Mouse (Mus musculus) B cell, adult 2 months (primary cell): ENCODE data around the gene Nabp1.

ENCODE experiments used
- DNase-seq, 2 experiments: peaks; one replicate each; pipeline ENCODE4 v3.0.0; 2022

The Nabp1 gene

GRCm38 (mm10) chr1:51478262-51479026 lies at the start of gene Nabp1:
Nabp1 (minus strand) TSS chr1:51478425.
- peak; percentile 100 for DNase-seq

DNA sequence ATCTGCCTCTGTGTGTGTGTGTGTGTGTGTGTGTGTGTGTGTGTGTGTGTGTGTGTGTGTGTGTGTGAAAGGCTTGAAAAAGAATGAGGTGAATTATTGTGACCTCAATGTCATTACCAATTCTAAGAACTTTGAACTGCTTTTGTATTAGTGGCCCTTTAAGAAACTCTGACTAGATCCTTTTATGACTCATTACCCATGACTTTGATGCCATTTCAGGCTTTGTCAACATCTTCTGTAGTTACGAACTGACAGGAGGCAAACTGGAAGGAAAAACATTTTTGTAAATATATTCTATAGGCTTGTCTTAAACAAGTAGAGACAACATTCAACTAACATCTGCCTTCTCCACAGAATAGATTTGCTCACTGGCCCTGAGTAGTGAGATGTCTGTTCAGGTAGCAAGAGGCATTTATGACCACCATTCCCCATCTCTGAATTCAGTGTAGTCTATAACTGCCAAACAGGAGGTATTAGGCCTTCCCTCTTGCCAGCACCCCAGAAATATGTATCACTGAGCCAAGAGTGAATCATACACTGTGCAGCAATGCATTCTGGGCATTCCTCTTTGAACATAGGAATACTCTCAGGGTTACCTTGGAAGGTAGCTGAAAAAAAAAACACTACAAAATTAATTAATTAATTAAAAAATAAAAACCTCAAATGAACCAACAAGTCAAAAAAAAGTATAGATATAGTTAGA lies 47.5 kb upstream of the Nabp1 start:
- DNase-seq = no peak

- no peak for DNase-seq
Observed at GRCm38 (mm10) chr1:51521651-51522050, 43.4 kb upstream of the Nabp1 start.

- DNase-seq = no peak
Observed at GRCm38 (mm10) chr1:51520246-51520780, 42.1 kb upstream of the Nabp1 start.

- DNase-seq = no peak
Observed at GRCm38 (mm10) chr1:51519112-51519511, 40.9 kb upstream of the Nabp1 start.

- DNase-seq = no peak
Observed at GRCm38 (mm10) chr1:51515625-51516024, 37.4 kb upstream of the Nabp1 start.

GRCm38 (mm10) chr1:51515041-51515440 lies 36.8 kb upstream of the Nabp1 start:
- no peak for DNase-seq

- DNase-seq = no peak
Observed at GRCm38 (mm10) chr1:51514379-51514778, 36.2 kb upstream of the Nabp1 start.

DNA sequence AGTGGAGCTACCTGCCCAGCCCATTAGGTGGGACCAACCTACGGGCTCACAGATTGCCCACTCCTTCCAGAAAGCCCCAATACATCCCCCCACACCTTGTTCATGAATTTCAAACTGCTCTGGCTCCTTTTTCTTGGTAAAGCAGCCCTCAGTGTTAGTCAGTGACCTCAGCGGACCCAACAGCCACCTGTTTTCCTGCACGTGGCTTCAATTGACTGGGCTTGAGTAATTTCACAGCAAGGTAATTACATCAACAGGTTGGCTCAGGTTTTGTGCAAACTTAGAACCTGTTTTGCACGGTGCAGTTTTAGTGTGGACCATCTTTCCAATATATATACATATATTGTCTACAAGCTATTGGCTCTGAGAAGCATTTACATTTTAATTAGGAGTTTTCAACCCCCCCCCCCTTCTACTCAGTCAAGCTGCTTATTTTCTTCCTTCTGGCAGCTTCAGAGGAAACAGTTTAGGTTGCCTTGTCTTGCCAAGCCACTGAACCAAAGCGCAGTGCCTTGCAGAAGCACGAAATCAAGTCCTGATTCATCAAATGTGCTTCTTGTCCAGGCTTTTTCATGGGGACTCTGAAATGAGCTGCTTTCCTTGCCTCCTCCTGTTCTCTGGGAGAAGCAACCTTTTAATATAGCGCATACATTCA lies 35.0 kb upstream of the Nabp1 start:
- no peak for DNase-seq

- DNase-seq = no peak
Observed at GRCm38 (mm10) chr1:51512326-51512725, 34.1 kb upstream of the Nabp1 start.

DNA sequence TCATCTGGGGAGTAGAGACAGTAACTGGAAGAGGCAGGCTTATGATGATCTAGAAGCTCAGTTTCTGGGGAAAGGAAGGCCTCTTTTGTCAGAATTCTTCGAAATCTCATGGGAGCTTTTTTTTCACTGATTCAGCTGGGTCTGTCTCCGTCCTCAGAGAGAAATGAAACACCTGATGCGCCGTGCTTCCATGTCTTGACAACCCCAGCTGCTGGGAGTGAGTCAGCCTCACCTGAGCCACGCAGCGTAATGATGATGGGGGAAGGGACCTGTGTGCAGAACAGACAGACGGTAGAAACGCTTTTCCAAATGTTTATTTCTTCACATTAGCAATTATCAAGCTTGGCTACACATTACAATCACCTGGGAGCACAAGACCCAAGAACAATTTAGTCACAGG lies 31.6 kb upstream of the Nabp1 start:
- DNase-seq = no peak

- peak; percentile 27 to 33 for DNase-seq
Observed at GRCm38 (mm10) chr1:51509083-51509482, 30.9 kb upstream of the Nabp1 start.

DNA sequence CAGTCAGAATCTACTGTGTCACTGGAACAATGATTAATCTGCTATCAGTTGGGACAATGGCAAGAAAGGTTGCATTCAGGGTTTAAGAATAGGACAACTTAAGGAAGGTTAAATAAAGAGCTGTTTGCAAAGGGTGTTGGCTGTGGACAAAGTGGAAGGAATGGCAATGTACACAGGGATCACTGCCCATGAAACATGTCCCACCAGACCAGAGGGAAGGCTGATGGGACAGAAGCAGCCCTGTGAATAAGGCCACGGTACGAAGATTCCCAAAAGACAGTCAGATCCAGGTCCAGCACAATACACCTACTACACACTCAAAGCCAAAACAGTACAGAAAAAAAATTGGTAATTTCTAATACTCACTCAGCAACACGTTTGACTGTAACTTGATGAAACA lies 30.3 kb upstream of the Nabp1 start:
- DNase-seq = no peak

GRCm38 (mm10) chr1:51507436-51507835 lies 29.2 kb upstream of the Nabp1 start:
- DNase-seq = no peak

- no peak for DNase-seq
Observed at GRCm38 (mm10) chr1:51506236-51506635, 28.0 kb upstream of the Nabp1 start.

DNA sequence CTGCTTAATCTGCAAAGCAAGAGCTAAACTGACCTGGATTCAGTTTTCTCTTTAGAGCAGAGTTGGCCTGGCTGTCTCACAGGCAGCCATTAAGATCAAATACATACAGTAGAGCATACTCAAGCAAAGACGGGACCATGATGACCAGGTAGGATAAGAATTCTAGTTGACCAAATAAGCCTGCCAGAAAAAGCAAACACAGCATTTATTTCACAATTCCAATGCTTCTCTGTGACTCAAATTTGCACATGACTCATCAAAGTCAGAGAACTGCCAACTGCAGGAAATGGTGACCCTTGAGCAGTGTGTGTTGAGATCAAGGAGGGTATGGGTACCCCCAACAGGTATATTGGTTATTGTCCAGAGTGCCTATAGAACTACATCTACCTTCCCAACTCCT lies 27.4 kb upstream of the Nabp1 start:
- no peak for DNase-seq

GRCm38 (mm10) chr1:51503055-51503454 lies 24.8 kb upstream of the Nabp1 start:
- DNase-seq = no peak

GRCm38 (mm10) chr1:51502353-51502752 lies 24.1 kb upstream of the Nabp1 start:
- DNase-seq = no peak

- no peak for DNase-seq
Observed at GRCm38 (mm10) chr1:51501251-51501650, 23.0 kb upstream of the Nabp1 start.

DNA sequence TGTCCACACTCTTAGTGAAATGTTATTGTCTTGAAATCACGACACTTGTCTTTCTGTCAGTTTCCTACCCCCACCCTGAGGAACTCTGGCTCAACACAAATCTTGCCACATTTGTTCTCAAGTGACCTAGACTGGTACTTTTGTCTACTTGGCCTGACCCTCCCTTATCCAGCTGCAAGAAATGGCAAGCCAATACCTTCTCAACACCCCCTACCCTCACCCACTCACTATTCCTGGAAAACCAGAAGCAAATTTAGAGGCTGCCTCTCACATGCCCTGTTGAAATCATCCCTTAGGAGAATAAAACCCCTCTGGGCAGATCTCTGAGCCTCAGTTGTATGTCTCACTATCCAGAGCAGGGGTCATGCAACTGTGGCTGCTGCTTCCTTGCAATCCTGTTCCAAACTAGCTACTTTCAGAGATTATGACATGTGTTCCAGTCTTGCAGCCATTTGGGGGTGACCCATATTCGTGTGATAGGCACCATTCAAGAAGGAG lies 20.4 kb upstream of the Nabp1 start:
- DNase-seq = no peak

- no peak for DNase-seq
Observed at GRCm38 (mm10) chr1:51496163-51496562, 17.9 kb upstream of the Nabp1 start.

GRCm38 (mm10) chr1:51493592-51494307 lies 15.5 kb upstream of the Nabp1 start:
- peak; percentile 6 to 8 for DNase-seq

DNA sequence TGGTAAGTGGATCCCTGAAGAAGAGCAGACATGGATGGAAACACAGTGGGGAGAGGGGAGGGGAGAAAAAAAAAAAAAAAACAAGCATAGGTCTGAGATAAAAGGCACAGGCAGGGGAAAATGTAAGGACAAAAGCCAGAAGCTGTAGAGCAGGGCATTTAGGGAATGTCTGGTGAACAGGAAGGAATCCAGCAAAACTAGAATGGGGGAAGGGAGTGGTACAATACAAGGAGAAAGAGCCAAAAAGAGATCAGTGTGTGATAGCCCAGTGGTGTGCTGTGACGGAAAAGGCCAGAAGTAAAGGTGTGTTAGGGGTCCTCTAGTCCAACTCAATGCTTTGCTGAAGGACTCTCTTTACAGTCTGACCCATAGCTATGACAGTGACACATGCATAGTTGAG lies 8.1 kb upstream of the Nabp1 start:
- DNase-seq = no peak
